Mouse (Mus musculus): ENCODE data around the gene Eef1e1.
A peak's percentile ranks its signal among the peaks of the same experiment; 100 is the strongest.
"Not testable (repeated sequence)": the region's sequence is repeated elsewhere in the genome, so short reads cannot be mapped to it uniquely, and the experiment has no call there.

Eef1e1 gene

DNA sequence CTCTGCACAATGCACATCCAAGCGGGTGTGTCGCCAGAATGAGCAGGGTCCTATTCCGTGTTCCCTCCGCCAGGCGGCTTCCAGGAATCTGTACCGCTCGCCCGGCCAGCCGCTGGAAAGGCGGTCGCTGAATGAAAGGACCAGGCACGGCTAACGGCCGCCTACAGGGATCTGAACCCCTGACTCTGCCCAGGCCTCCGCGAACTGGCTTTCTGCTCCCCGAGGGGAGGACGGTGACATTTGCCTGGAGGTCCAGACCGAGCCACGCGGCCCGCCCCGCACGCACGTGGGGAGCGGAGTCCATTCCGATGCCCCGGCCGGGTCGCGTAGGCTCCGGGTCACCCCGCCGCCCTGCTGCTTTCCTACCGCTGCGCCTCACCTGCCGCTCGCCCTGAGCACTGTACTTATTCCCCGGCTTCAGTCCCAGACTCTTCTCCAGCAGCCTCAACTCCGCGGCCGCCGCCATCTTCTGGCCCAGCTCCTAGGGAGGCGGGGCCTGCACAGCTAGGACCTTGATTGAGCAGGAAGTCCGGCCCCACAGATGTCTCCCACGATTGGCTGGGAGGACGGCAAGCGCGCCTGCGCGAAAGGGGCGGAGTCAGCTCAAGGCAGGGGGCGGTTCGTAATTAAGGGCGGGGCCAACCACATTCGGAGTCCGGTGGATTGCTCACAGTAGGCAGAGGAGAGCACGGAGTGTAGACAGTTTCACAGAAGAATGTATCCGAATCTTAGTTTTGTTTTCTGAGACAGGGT, at the start of gene Eef1e1:
TSS of gene Eef1e1 (minus strand) at position 531 of the 753 bp plus-strand sequence.
- peak; percentile 97 for DNase-seq

DNA sequence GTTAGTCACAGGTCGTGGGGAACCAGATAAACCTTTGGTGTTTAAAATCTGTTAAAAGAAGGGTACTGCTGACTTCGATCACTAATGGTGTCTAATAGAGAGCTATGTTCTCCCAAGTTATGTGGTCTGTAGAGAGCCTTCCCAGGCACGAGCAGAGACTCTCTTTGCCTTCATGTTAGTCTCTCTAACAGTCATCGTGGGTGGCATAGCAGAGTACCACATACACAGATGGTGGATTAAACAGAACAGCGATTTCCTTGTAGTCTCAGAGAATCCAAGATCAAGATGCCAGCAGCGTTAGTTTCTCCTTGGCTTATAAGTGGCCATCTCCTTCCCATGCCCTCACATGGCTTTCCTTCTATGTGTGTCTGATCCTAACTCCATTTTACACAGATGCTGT, 32.0 kb upstream of the Eef1e1 start:
- DNase-seq, result no peak

DNA sequence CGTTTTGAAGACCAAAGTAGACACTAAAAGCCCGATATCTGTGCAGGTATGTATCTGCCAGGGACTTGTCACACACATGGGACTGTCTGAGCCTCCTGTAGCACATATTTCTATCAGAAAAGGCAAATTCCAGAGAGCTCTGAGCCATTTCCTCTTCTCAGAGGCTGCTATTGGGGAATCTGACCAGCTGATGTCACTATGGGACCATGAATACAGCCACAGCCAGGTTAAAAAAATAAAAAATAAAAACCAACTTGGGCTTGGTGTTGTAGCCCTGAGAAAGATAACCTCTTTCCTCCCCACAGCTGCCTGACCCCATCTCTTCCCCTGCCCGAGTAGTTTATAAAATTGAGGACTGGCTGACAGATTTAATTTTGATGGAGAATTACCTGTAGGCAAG, 31.2 kb upstream of the Eef1e1 start:
- DNase-seq, result no peak

DNA sequence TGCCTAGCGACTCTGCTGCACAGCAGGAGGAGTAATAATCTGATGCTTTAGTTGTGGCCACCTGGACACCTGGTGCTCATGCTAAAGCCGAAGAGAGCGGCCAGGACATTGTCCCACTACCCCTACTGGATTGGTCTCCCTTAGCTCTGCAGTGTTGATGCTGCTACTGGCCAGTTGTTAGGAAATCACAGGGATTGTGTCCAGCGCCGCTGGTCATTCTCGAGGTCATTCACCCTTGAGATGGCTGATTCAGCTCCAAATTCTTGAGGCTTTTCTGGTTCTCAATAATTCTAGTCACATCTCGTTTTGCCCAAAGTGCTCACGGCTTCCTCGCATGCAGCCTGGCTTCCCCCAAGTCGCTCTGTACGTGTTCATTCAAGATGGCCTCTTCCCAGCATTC, 29.9 kb upstream of the Eef1e1 start:
- DNase-seq, result no peak

DNA sequence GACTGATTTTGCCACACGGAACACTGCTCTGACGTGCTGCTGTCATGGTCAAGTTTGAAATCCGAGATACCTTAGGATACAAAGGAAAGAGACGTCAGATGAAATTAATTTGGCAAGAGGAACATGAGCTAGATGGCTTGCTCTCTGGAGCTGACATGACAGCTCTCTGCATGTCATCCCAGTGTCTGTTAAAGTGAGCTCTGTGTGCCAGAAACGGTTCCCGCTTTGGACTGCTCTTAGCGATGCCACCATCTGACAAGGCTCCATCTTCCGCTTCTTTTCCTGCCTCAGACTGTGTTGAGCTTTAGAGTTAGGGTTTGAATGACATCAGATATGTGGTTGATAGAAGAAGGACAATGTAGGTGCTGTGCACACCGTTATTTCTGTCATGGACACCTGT, 13.5 kb upstream of the Eef1e1 start:
- no peak for DNase-seq

DNA sequence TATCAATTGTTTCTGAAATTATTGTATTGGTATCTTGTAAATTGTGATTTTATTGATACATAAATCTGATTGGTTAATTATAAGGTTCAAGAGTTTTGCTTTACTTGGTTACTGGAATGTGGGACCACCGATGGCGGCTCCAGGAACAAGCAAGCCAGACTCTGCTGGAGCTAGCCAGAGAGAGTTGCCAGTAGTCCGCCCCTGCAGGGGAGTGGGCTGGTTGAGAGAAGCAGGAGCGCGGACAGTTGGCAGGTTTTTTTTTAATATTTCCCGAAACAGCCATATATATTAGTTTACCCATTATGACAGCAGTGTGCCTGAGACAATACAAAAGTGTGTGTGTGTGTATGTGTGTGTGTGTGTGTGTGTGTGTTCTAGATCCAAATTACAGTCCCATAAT, 12.6 kb upstream of the Eef1e1 start:
- DNase-seq, result not testable (repeated sequence)

DNA sequence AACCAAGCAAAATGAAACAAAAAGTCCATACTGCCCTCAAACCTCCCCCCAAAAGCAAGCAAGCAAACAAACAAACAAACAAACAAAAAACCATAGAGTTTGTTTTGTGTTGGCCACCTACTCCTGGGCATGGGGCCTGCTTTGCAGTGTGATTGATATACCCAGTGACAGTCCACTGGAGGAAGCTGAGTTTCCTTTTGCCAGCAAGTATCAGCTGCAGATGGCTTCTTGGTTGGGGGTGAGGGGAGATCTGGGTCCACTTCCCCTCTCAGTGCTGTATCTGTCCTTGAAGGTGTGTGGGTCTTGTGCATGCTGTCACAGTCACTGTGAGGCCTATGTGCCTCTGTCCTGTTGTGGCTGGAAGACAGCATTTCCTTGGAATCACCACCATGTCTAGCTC, 11.2 kb upstream of the Eef1e1 start:
- DNase-seq, result no peak

DNA sequence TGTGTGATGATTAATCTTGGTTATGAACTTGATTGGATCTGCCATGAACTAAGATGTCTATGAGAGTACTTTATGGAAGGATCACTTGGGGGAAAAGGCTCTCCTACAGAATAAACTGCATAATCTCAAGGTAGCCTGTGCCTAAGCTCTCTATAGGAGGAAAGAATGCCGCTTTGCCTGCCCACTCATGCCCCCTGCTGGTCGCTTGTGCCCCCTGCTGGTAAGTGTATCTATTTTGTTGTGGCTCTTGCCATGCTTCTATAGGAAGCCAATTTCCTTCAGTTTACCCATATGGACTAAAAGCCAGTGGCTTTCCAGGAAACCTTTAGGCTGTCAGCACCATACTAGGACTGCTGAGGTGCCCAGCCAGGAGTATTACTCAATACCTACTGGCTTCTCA, 9.7 kb upstream of the Eef1e1 start:
- DNase-seq, result no peak

DNA sequence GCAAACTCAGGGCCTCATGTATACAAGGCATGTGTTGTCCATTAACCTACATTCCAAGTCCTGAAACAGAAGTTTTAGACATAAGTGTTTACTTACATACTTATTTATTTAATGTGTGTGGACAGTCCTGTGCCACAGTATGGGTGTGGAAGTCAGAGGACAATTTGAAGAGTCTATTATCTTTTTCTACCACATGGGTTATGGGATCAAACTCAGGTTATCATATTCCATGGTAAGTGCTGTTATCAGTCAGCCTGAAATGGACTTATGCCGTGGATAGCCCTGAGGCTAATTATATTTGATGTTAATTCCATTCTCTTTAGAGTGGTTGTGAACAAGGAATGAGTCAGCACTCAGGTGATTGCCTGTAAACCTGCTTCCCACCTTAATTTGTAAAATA, 5.9 kb upstream of the Eef1e1 start:
- no peak for DNase-seq

DNA sequence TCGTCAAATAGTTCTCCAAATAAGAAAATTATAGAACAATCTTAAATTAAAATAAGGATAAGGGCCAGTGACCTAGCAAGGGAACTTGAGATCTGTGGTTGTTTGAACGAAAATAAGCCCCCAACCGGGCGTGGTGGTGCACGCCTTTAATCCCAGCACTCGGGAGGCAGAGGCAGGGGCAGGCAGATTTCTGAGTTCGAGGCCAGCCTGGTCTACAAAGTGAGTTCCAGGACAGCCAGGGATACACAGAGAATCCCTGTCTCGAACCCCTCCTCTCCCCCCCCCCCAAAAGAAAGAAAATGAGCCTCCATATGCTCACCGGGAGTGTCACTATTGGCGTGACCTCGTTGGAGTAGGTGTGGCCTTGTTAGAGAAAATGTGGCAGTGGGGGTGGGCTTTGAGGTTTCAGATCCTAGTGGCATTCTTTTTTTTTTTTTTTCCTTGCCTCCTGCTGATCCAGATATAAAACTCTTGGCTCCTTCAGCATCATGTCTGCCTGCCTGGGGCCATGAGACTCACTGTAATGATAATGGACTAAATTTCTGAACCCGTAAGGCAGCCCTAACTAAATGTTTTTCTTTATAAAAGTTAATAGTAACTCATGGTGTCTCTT, 772 bp upstream of the Eef1e1 start:
- DNase-seq, result peak; percentile 34

DNA sequence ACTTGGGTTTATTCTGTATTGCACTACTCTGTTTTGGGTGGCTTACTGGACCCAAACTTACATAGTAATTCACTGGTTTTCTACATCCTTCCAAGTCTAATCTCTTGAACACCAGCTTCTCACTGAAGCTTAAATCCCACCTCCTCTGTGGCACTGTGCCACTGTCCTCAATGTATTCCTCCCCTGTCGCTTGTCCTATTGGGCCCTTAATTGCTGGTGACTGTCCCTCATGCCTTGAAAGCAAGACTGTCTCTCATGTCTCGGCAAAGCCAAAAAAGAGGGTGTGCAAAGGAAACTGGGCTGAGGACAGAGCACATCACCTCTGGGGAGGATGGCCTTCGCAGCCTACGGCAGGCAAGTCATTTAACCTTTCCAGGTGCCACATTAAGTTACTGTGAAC, 993 bp downstream of the Eef1e1 start:
- DNase-seq, result no peak

DNA sequence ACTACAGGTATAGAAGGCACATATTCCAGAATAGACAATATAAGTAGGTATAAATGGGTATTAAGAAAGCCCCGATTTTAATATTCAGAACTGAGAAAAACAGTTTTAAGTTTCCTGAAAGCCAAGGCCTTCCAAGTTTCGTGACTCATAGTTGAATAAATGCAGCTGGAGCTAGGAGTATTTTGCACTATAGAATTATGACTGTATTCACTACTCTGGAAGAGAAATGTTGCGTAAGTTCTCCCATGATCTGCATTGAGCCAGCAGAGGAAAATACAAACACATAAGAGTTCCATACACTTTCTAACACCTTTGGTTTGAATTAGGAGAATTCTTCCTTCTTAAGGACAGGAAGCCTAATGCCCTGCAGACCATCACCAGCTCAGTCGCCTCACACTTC, 8.6 kb downstream of the Eef1e1 start:
- no peak for DNase-seq

DNA sequence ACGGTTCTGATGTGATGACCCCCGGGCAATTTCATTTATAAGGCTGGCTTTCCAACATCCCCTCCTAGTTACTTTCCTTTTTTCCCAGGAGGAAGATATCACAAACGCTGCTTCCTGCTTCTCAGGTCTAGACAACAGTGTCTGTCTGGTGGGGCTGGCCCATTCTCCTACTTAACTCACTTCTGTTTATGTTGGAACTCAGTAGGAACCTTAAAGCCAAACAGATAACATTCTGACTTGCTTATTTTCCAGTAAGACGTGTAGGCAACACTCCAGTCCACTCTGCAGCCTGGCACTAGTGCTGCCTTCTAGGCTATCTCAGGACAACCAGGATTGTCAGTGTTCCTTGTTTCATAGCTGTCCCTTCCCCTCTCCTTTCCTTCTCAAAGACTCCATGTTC, 9.8 kb downstream of the Eef1e1 start:
- DNase-seq, result no peak

DNA sequence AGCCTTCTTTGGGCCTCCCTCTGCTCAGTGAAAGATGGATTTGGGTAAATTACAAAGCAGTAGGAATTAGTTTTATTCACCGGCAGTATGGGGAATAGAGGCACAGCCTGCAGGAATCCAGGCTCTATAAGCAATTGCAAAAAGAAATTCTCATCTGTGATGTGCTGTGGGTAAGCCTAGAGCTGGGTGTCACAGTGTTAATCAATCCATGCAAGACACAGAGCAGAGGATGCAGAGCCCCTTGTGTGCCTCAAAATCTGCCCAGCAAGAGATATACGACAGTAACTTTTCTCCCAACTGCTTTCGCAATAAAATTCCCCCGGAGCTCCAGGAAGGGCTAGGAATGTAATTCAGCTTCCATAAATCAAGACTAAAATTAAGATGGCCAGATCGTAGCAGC, 17.4 kb downstream of the Eef1e1 start:
- DNase-seq, result no peak

DNA sequence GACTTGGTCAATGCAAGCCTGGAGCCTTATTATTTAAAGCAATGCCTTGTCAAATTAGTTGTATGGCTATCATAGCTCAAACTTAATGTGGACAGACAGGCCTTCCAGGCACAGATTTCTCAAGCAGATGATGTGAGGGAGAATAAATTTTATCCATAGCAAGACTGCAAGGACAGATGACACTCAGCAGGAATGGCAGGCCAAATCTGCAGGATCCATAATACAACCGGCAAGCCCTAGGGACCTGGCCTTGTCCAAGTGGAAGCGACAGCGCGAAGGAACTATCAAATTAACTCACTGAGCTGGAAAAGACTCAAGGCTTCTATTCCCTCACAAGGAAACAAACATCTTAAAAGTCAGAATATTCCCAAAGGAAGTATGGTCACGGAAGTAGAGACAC, 17.9 kb downstream of the Eef1e1 start:
- no peak for DNase-seq

DNA sequence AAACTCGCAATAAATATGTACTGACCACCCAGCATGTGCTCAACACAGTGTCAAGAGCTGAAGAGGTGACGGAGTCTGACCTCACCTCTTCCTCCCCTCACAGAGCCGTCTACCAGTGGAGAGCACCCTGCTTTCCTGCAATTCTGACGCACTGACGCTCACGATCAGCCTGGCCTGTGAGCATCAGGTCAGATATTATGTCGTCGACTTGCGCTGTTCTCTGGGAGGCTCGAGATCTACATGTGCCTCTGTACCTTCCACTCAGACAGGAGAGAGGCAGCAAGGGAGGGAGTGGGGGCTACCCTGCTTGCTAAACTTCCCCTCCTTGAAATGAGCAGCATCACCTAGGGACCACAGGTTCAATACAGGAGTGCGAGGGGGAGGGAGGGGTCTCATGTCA, 20.2 kb downstream of the Eef1e1 start:
- DNase-seq, result no peak

DNA sequence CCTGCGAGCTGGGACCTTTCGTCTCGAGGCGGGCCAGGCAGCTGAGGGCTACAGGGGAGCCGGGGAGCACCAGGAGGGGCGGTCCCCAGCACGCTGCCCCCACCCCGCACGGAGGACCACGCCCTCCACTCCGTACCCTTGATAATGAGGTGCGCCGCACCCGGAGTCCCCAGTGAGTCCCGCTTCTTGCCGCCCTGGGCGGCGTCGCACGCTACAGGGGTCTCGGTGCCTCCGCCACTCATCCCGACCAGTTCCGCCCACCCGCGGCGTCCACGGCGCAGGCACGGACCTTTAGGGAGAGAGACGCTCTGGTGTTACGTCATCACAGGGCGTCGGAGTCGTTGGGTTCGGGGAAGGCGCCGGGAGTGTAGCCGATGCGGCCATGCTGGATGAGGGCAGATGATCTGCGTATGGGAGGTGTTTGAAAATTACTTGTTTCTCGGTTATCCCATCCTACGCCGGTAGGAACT, 24.0 kb downstream of the Eef1e1 start, which contains the start of gene Bloc1s5:
TSS of gene Bloc1s5 (minus strand) at position 310 of the 470 bp plus-strand sequence.
- DNase-seq, result peak; percentile 96

DNA sequence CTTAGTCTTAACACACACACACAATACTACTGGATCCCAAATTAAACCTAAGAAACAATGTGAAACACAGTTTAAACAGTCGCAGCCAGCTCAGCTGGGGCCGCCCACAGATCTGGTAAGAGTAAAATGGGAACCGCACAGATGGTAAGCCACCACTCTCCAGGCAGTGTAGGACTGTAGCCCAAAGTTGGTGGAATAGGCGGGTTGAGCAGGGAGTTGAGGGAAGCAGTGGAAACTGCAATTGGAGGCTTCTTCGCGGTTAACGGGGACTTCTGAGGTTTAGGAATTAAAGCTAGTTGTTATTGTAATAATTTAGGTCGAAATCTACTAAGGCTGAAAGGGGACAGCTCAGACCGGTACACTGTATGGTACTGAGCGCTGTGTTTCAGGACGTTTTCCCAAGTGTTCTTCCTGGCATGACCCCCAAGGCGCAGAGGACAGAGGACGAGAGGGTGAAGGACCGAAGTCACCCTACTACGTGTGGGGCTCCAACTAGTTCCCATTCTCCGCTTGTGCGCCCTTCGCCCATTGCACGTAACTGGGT, 24.5 kb downstream of the Eef1e1 start:
- DNase-seq, result no peak

DNA sequence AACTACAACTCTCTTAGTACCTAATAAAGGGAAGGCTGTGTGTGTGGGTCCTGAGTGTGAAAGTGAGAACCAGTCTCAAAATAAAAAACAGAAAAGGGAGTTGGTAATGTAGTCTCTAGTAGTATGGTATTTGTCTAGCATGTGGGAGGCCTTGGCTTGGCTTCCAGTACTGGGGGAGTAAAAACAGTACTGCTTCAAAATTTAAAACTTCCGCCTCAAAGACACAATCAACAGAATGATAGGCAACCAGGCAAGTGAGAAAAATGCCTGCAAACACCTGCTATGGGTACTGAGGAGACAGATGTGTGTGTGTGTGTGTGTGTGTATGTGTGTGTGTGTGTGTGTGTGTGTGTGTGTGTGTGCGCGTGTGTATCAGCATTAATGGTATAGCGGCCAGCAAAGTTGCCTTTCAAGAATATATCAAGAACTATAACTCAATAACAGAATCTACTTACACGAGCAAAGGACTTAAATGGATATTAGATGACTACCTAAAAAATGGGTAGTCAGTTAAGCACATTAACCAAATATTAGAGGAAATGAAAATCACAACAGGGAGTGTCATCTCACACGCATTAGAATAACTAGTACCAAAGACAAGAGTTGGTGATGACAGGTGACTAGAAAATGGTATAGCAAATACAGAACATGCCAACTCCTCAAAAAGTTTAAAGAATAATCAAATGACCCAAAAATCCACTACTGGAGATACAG, 25.4 kb downstream of the Eef1e1 start:
- DNase-seq, result no peak

DNA sequence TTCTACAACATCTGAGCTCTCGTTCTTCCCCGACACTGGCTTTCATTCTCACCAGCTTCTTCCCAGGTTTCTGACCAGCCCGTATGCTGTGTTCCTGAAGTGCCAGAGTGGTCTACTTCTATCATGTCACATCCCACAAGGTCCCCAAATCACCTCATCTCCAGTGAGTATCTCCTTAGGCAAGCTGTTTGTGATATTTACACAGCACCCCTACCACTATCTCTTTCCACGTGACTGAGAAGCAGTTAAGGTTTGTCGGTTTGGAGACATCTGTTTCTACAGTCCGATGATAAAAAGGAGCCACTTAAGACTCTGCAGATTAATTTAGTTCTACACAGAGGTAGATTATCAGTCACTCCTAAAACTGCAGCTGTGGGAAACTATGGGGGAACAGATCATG, 26.3 kb downstream of the Eef1e1 start:
- no peak for DNase-seq

DNA sequence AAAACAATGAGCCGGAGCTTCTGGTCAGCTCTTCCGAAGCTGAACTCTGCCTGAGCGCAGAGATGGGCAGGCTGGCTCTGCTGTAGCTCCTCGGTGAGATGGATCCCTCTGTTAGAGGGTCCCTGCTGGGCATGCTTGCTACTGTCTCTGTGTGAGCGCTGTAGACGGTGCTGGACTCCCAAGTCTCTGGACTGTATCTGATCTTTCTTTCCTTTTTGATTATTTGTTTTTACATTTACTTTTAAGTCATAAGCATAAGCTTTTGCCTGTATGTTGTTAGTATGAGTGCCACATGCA, 32.7 kb downstream of the Eef1e1 start:
- DNase-seq, result no peak

DNA sequence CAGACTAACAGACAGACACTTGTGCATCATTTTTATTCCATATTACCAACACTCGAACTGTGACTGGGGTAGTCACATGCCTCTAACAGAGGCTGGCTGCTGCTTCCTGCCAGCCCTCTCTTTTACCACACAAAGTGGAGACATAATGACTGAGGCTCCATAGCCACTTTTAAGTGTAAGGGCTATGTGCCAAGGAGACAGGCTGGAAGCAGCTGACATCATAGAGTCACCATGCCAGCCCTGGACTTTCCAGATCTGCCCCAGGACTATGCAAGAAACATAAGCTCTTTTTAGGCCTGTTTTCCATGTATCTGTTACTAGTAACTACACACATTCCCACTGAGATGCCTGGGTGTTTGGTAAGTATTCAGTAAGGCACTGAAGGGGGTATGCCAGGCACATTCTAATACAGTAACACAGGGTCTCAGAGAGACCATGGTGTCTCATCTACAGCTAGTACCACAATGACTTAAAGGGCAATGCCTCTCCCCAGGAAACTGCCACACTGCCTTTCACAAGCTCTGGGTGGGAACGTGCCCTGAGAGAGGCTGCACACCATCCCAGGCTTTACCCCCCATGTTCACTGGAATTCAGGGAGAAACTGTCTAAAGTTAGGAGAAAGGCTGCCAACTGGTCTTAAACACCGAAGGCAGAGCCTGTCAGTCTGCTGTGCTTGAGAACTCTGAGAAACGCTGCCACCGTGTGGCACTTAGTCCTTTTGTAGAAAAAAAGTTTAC, 33.2 kb downstream of the Eef1e1 start:
- DNase-seq, result no peak

DNA sequence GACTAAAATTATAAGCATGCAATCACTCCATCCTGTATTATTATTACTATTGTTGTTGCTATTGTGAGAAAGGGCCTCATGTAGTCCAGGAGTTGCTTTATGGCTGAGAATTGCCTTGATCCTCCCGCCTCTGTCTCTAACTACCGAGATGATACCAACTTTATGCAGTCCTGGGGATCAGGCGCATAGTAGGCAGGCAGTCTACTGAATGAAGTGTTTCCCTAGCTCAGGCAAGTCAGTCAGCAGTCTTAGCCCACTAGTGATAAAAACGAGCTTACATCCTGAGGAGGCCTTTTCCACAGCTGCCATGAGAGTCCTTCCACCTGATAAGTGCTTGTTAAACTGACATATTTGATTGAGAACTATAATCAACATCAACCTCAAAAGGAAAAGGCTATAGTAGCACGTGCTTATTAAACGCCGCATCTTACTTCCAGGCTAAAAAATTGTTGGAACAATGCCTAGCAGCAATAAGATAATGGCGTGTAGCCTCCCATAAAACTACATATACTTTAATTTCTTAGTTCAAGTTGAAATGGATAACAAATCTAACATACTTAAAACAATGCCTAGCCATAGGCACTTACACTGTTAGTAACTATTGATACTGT, 34.5 kb downstream of the Eef1e1 start:
- no peak for DNase-seq

Measured in cerebellum, adult 9-11 months (tissue).